Mouse (Mus musculus) liver, embryonic 14.5 days (tissue): Measurements from ENCODE around the gene Crlf1. TPM values are rescaled to one million over a fixed set of nuclear protein-coding genes. Genes with fewer than 3 reads are reported as not detected.

Experiments
- ATAC-seq: fragments of 200-750 bp; cut with Nextera tagmentation; 2 replicates; pipeline ENCODE4 v1.8.0; 2017; ENCODE audit warnings: moderate number of reproducible peaks, mild to moderate bottlenecking, moderate library complexity; ENCODE audit not compliant: insufficient read depth
- DNase-seq, 3 experiments: peaks; one replicate each; pipeline ENCODE4 v3.0.0-alpha.2; 2012 to 2013; ENCODE audit warnings: low read depth in 3 of 3, low spot score in 3 of 3
- H3K27ac ChIP-seq: fragments of 300-500 bp; sonication (generic); 2 replicates; pipeline ENCODE4 v1.5.1; 2014; ENCODE audit warnings: moderate library complexity, mild to moderate bottlenecking, control low read depth, inconsistent platforms
- H3K27me3 ChIP-seq: fragments of 300-500 bp; sonication (generic); 2 replicates; pipeline ENCODE4 v1.6.1; 2014; ENCODE audit warnings: mild to moderate bottlenecking, low read length, moderate library complexity; ENCODE audit not compliant: control insufficient read depth, insufficient read depth
- H3K36me3 ChIP-seq: fragments of 300-500 bp; sonication (generic); replicated peaks from 2 replicates; pipeline ENCODE4 v1.6.1; 2014; ENCODE audit warnings: low read depth; ENCODE audit not compliant: control insufficient read depth, insufficient read depth
- H3K4me1 ChIP-seq, 2 experiments: fragments of 200-500 bp in 1 of 2; fragments of 300-500 bp in 1 of 2; sonication (generic) in 1 of 2; replicated peaks; 2 replicates each; pipeline ENCODE4 v1.6.1; 2012 to 2014; ENCODE audit warnings: antibody characterized with exemption in 1 of 2, inconsistent platforms in 1 of 2, low read length in 1 of 2; ENCODE audit not compliant: control insufficient read depth in 2 of 2, insufficient read depth in 2 of 2
- H3K4me2 ChIP-seq: fragments of 300-500 bp; sonication (generic); 2 replicates; pipeline ENCODE4 v1.6.1; 2014; ENCODE audit warnings: low read depth, mild to moderate bottlenecking, control low read depth, moderate library complexity
- H3K4me3 ChIP-seq, 2 experiments: fragments of 200-500 bp in 1 of 2; fragments of 300-500 bp in 1 of 2; sonication (generic) in 1 of 2; 2 replicates each; pipeline ENCODE4 v1.5.1; 2012 to 2014; ENCODE audit warnings: low read depth in 2 of 2, low read length in 2 of 2, mild to moderate bottlenecking in 2 of 2, control low read depth in 1 of 2, inconsistent platforms in 1 of 2, moderate library complexity in 1 of 2; ENCODE audit not compliant: insufficient read depth in 1 of 2
- H3K9ac ChIP-seq: fragments of 300-500 bp; sonication (generic); replicated peaks from 2 replicates; pipeline ENCODE4 v1.6.1; 2014; ENCODE audit warnings: mild to moderate bottlenecking, control low read depth, moderate library complexity
- H3K9me3 ChIP-seq: fragments of 300-500 bp; sonication (generic); 2 replicates; pipeline ENCODE4 v1.6.1; 2016; ENCODE audit warnings: low read length, mixed read lengths; ENCODE audit not compliant: control insufficient read depth
- CTCF ChIP-seq: IDR thresholded peaks from 2 replicates; pipeline ENCODE4 v1.5.1; 2016; ENCODE audit warnings: antibody characterized with exemption, low read depth, control low read depth
- EP300 ChIP-seq: IDR thresholded peaks from 2 replicates; pipeline ENCODE4 v1.6.1; 2016; ENCODE audit warnings: antibody characterized with exemption, low read depth
- WGBS: fragments of 180-500 bp; shearing (Covaris S2); extraction: QIAGEN DNeasy Blood & Tissue Kit; methylation state at CpG from one replicate; pipeline ENCODE4 v1.1.7; 2014; ENCODE audit not compliant: insufficient replicate concordance; 5-methylcytosine and 5-hydroxymethylcytosine counted together
- polyA plus RNA-seq, 2 experiments: library from polyadenylated mRNA; depleted of rRNA in 1 of 2; stranded (reverse) in 1 of 2; unstranded in 1 of 2; fragments of >200 nt; fragmentation: Nextera tagmentation in 1 of 2; extraction: Ambion mirVana in 1 of 2; gene quantifications; 2 replicates each; pipeline versions ENCODE4 v1.2.1 to v1.2.3; 2012 to 2014

Gene Crlf1
- polyA plus RNA-seq, 2 experiments = 1.9 to 3.7 TPM

GRCm38 (mm10) chr8:70471856-70472255 lies 21.1 kb upstream of the Crlf1 start:
- WGBS = 97% methylated on average over 7 of the region's 7 CpGs
- no peak overlapping the region for H3K27ac ChIP-seq
- DNase-seq (no peak), ATAC-seq (no peak)
- H3K36me3 ChIP-seq = no peaks in the 10 kb centered on the region
- no peak overlapping the region for H3K9ac ChIP-seq
- H3K9me3 ChIP-seq = no peaks in the 10 kb centered on the region
- H3K27me3 ChIP-seq = no peaks in the 10 kb centered on the region
- H3K4me2 ChIP-seq = no peak overlapping the region
- no peak overlapping the region for H3K4me3 ChIP-seq
- peaks cover 6 to 28% of the 10 kb centered on the region in 2 experiments for H3K4me1 ChIP-seq
- no peak for TF ChIP-seq EP300
- TF ChIP-seq CTCF = no peak

- peak within 1 kb of the TSS; percentile 76 for H3K27ac ChIP-seq
- WGBS = under 1% methylated on average over 53 of the region's 53 CpGs
- TF ChIP-seq CTCF (no peak), EP300 (no peak)
These were observed 16.4 kb upstream of the Crlf1 start, which contains the start of gene Klhl26 for GRCm38 (mm10) chr8:70476333-70477268. Klhl26 (minus strand) TSS chr8:70476968.

GRCm38 (mm10) chr8:70477269-70477982 lies 15.5 kb upstream of the Crlf1 start:
- Histone ChIP-seq H3K9ac (0 out of 2 replicates have a peak overlapping the region, but pooled peaks have one; percentile 29), H3K4me1 (peaks cover 17 to 26% of the 10 kb centered on the region in 2 experiments), H3K4me2 (peak overlapping the region; percentile 88), H3K9me3 (no peaks in the 10 kb centered on the region), H3K4me3 (peak overlapping the region; percentile 57 to 92), H3K36me3 (no peaks in the 10 kb centered on the region), H3K27me3 (peaks cover 20% of the 10 kb centered on the region), H3K27ac (peak overlapping the region; percentile 72)
- WGBS = 1% methylated on average over 21 of the region's 21 CpGs
- peak; percentile 68 to 73 (median 70) for DNase-seq
- peak; percentile 53 for ATAC-seq
- TF ChIP-seq EP300 (peak; percentile 23; the same call in 1 of the 2 replicates), CTCF (no peak)

More at GRCm38 (mm10) chr8:70476333-70477268, 16.4 kb upstream of the Crlf1 start, which contains the start of gene Klhl26:
- Histone ChIP-seq H3K9me3 (no peaks in the 10 kb centered on the region), H3K4me3 (peak within 1 kb of the TSS; percentile 92 to 97), H3K27me3 (peaks cover 13% of the 10 kb centered on the region), H3K4me1 (peaks cover 17 to 26% of the 10 kb centered on the region in 2 experiments), H3K9ac (peak within 1 kb of the TSS; percentile 97), H3K36me3 (no peaks in the 10 kb centered on the region), H3K4me2 (peak within 1 kb of the TSS; percentile 88)
- peak; percentile 86 for ATAC-seq
- peak; percentile 95 to 96 (median 95) for DNase-seq

GRCm38 (mm10) chr8:70481908-70482307 lies 11.1 kb upstream of the Crlf1 start:
- Histone ChIP-seq H3K4me3 (no peak overlapping the region), H3K9ac (no peak overlapping the region), H3K9me3 (no peaks in the 10 kb centered on the region), H3K4me1 (peaks cover 11 to 13% of the 10 kb centered on the region in 2 experiments), H3K27me3 (peaks cover 54% of the 10 kb centered on the region), H3K4me2 (no peak overlapping the region), H3K27ac (no peak overlapping the region), H3K36me3 (no peaks in the 10 kb centered on the region)
- WGBS = 53% methylated on average over 3 of the region's 3 CpGs
- no peak for ATAC-seq
- TF ChIP-seq EP300 (no peak), CTCF (no peak)
- no peak for DNase-seq
